Comparison of ENCODE assay signal across 24 mouse cellular contexts in the genomic region with DNA sequence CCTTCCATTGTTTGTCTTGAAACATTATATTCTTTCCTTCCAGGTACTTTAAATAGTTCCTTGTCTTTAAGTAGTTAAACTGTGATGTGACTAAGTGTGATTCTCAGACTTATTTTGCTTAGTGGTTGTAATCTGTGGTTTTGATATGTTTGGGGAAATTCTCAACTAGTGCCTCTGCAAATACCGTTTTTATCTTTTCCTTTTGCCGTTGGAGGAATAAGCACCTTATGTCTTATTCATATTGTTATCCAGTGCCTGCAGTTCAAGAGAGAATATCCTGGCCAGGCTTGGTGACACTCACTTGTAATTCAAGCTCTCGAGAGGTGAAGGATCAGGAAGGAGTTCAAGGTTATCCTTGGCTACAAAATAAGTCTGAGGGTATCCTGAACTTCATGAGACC.
"Had no signal": no experiment of that assay in that cellular context is flagged by ENCODE, and none has a peak within 500 bp of the region (broad histone marks: within the 10 kb centered on the region; RNA-seq: fewer than 3 reads in every experiment).

No protein-coding gene starts in this region.

- DNase-seq: cerebellum, adult 9-11 months; cerebellum, postnatal 10 days; cerebellum, postnatal 14 days; cerebellum, postnatal 25 days; cerebellum, postnatal 36 days; embryo, embryonic 11 days; forebrain, postnatal 0 days; gastrocnemius, adult 2 months; gastrocnemius, postnatal 10 days; gastrocnemius, postnatal 14 days; gastrocnemius, postnatal 25 days; gastrocnemius, postnatal 36 days; heart, adult 11 months; heart, adult 18-20 months had no signal

- H3K9me3 ChIP-seq: embryonic facial prominence, embryonic 10.5 days; embryonic facial prominence, embryonic 12.5 days; embryonic facial prominence, embryonic 13.5 days; embryonic facial prominence, embryonic 15.5 days; forebrain, embryonic 10.5 days; forebrain, embryonic 12.5 days; forebrain, embryonic 13.5 days; forebrain, embryonic 15.5 days; heart, embryonic 10.5 days had no signal

- H3K4me1 ChIP-seq: embryonic facial prominence, embryonic 12.5 days; embryonic facial prominence, embryonic 13.5 days; forebrain, embryonic 15.5 days; heart, embryonic 10.5 days had no signal

- H3K27ac ChIP-seq: embryonic facial prominence, embryonic 10.5 days; embryonic facial prominence, embryonic 12.5 days; embryonic facial prominence, embryonic 13.5 days; embryonic facial prominence, embryonic 15.5 days; forebrain, embryonic 10.5 days; forebrain, embryonic 12.5 days; forebrain, embryonic 13.5 days; forebrain, embryonic 15.5 days; gastrocnemius, adult 2 months; heart, embryonic 10.5 days had no signal

- H3K4me3 ChIP-seq: embryonic facial prominence, embryonic 10.5 days; embryonic facial prominence, embryonic 12.5 days; embryonic facial prominence, embryonic 13.5 days; embryonic facial prominence, embryonic 15.5 days; erythroblast, embryonic 14.5 days; forebrain, embryonic 10.5 days; forebrain, embryonic 12.5 days; forebrain, embryonic 13.5 days; forebrain, embryonic 15.5 days; gastrocnemius, adult 2 months; heart, embryonic 10.5 days had no signal

- H3K27me3 ChIP-seq: embryonic facial prominence, embryonic 12.5 days; embryonic facial prominence, embryonic 13.5 days; embryonic facial prominence, embryonic 15.5 days; forebrain, embryonic 12.5 days; forebrain, embryonic 13.5 days; forebrain, embryonic 15.5 days had no signal

- H3K36me3 ChIP-seq: embryonic facial prominence, embryonic 10.5 days; embryonic facial prominence, embryonic 12.5 days; embryonic facial prominence, embryonic 13.5 days; embryonic facial prominence, embryonic 15.5 days; forebrain, embryonic 10.5 days; forebrain, embryonic 12.5 days; forebrain, embryonic 15.5 days; heart, embryonic 10.5 days had no signal

- H3K9ac ChIP-seq: embryonic facial prominence, embryonic 12.5 days; embryonic facial prominence, embryonic 13.5 days; embryonic facial prominence, embryonic 15.5 days; forebrain, embryonic 12.5 days; forebrain, embryonic 13.5 days; forebrain, embryonic 15.5 days; forebrain, postnatal 0 days had no signal
